Mouse (Mus musculus): ENCODE data around the gene Atxn3.

DNA sequence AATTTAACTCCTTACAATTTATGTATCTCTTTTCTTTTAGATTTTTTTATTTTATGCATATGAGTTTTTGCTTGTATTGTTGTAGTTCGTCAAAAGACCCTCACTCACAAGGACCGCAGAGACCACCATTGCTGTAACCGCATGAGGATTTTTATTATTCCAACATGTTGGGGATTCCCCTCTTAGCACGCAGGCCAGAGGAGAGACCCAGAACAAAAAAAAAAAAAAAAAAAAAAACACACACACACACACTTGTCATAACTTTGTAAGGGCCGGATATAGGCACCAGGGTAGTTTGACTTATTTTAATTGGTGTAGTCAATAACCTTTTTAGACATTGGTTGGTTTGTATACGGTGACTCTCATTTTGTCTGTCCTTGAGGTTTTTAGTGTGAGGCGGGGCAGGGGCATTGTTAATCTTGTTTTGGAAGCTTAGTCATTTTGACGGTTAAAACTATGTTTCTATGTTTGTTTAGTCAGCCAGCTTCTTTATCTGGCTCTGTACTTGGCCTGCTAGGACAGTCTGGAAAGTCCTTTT is 21.2 kb upstream of the Atxn3 start:
- TF ChIP-seq CHD2 (IDR thresholded peaks at IDR 0.05; ENCODE audit: low read depth, low read length) (no peak), ZNF384 (IDR thresholded peaks at IDR 0.05; ENCODE audit: low read depth, low read length) (no peak)
